ENCODE assay signal across 20 mouse cellular contexts in genomic region chr6:50215373-50215745, GRCm38 (mm10). TPM values are rescaled to one million over a fixed set of nuclear protein-coding genes. Genes with fewer than 3 reads are reported as not detected.
DNase-seq lines count a peak whose midpoint lies in the region; ATAC-seq and TF ChIP-seq lines count a peak whose summit lies in the region.
"Had no signal": no experiment of that assay in that cellular context is flagged by ENCODE, and none has a peak within 500 bp of the region (broad histone marks: within the 10 kb centered on the region; RNA-seq: fewer than 3 reads in every experiment).

No protein-coding gene starts in this region.

- WGBS in heart, embryonic 11.5 days (ENCODE audit: insufficient replicate concordance) = 79% methylated on average over 2 of the region's 2 CpGs
- 80% methylated on average over 2 of the region's 2 CpGs for WGBS in liver, postnatal 0 days (ENCODE audit: insufficient replicate concordance)
- 69% methylated on average over 2 of the region's 2 CpGs for WGBS in liver, embryonic 12.5 days (ENCODE audit: insufficient replicate concordance)
- 69% methylated on average over 2 of the region's 2 CpGs for WGBS in forebrain, postnatal 0 days

- H3K4me2 ChIP-seq in heart, embryonic 11.5 days = no peak overlapping the region
- H3K4me2 ChIP-seq in liver, postnatal 0 days (ENCODE audit: low read depth, low read length) = no peak overlapping the region
- H3K4me2 ChIP-seq in liver, embryonic 12.5 days = no peak overlapping the region
- no peak overlapping the region for H3K4me2 ChIP-seq in forebrain, postnatal 0 days (ENCODE audit: low read depth)
- H3K4me2 ChIP-seq: embryonic facial prominence, embryonic 15.5 days; limb, embryonic 15.5 days; stomach, embryonic 15.5 days had no signal

- DNase-seq in adrenal gland, postnatal 10 days = peak; percentile 11
- no peak for DNase-seq in adrenal gland, adult 2 months
- peak; percentile 16 to 28 for DNase-seq in heart, postnatal 10 days
- no peak for DNase-seq in liver, postnatal 0 days
- peak; percentile 19 to 26 for DNase-seq in kidney, adult 8-10 months
- no peak for DNase-seq in forebrain, postnatal 0 days
- DNase-seq: cerebellum, adult 9-11 months; embryo, embryonic 11 days; layer of hippocampus, postnatal 36 days; spleen, adult 18-20 months; thymus, adult 2 months had no signal

- no peak overlapping the region for H3K4me3 ChIP-seq in heart, embryonic 11.5 days (ENCODE audit: low read depth, low read length)
- no peak overlapping the region for H3K4me3 ChIP-seq in liver, postnatal 0 days (ENCODE audit: low read depth, low read length)
- H3K4me3 ChIP-seq in liver, embryonic 12.5 days = no peak overlapping the region
- no peak overlapping the region for H3K4me3 ChIP-seq in forebrain, postnatal 0 days (ENCODE audit: low read depth, low read length)
- H3K4me3 ChIP-seq: embryonic facial prominence, embryonic 15.5 days; forebrain, embryonic 10.5 days; limb, embryonic 15.5 days; megakaryocyte, embryonic 14.5 days; stomach, embryonic 15.5 days had no signal

- no peaks in the 10 kb centered on the region for H3K36me3 ChIP-seq in heart, embryonic 11.5 days (ENCODE audit: control insufficient read depth, insufficient read depth, low read length)
- H3K36me3 ChIP-seq in liver, postnatal 0 days (replicated peaks; ENCODE audit: insufficient read depth, low read length) = no peaks in the 10 kb centered on the region
- no peaks in the 10 kb centered on the region for H3K36me3 ChIP-seq in liver, embryonic 12.5 days
- peaks cover 21% of the 10 kb centered on the region for H3K36me3 ChIP-seq in forebrain, postnatal 0 days (ENCODE audit: insufficient read depth)
- H3K36me3 ChIP-seq: embryonic facial prominence, embryonic 15.5 days; forebrain, embryonic 10.5 days; limb, embryonic 15.5 days; stomach, embryonic 15.5 days had no signal

- H3K27ac ChIP-seq in heart, embryonic 11.5 days (ENCODE audit: low read depth, low read length) = no peak overlapping the region
- H3K27ac ChIP-seq in liver, postnatal 0 days (ENCODE audit: low read depth) = no peak overlapping the region
- H3K27ac ChIP-seq in liver, embryonic 12.5 days = no peak overlapping the region
- no peak overlapping the region for H3K27ac ChIP-seq in forebrain, postnatal 0 days (ENCODE audit: low read depth, low read length)
- H3K27ac ChIP-seq: embryonic facial prominence, embryonic 15.5 days; forebrain, embryonic 10.5 days; limb, embryonic 15.5 days; stomach, embryonic 15.5 days had no signal

- no peak for TF ChIP-seq EP300 in liver, postnatal 0 days (IDR thresholded peaks at IDR 0.05; ENCODE audit: low read depth)

- H3K9ac ChIP-seq in heart, embryonic 11.5 days (ENCODE audit: low read depth, low read length) = no peak overlapping the region
- H3K9ac ChIP-seq in liver, postnatal 0 days (replicated peaks) = no peak overlapping the region
- H3K9ac ChIP-seq in liver, embryonic 12.5 days = no peak overlapping the region
- H3K9ac ChIP-seq in forebrain, postnatal 0 days = no peak overlapping the region
- H3K9ac ChIP-seq: embryonic facial prominence, embryonic 15.5 days; limb, embryonic 15.5 days; stomach, embryonic 15.5 days had no signal

- no peak for TF ChIP-seq CTCF in liver, postnatal 0 days (IDR thresholded peaks at IDR 0.05; ENCODE audit: low read depth)
- no peak for TF ChIP-seq CTCF in forebrain, postnatal 0 days (IDR thresholded peaks at IDR 0.05; ENCODE audit: low read depth)

- ATAC-seq in heart, embryonic 11.5 days (replicated peaks; ENCODE audit: insufficient number of reproducible peaks, low FRiP score, low TSS enrichment) = no peak
- ATAC-seq in liver, postnatal 0 days = peak; percentile 62
- no peak for ATAC-seq in liver, embryonic 12.5 days
- no peak for ATAC-seq in forebrain, postnatal 0 days
- ATAC-seq: hindbrain, embryonic 16.5 days; midbrain, embryonic 16.5 days had no signal

- no peaks in the 10 kb centered on the region for H3K4me1 ChIP-seq in heart, embryonic 11.5 days (ENCODE audit: control insufficient read depth, insufficient read depth, low read length)
- peaks cover 14% of the 10 kb centered on the region for H3K4me1 ChIP-seq in liver, postnatal 0 days (ENCODE audit: insufficient read depth)
- H3K4me1 ChIP-seq in liver, embryonic 12.5 days = no peaks in the 10 kb centered on the region
- no peaks in the 10 kb centered on the region for H3K4me1 ChIP-seq in forebrain, postnatal 0 days (ENCODE audit: insufficient read depth)
- H3K4me1 ChIP-seq: embryonic facial prominence, embryonic 15.5 days; forebrain, embryonic 10.5 days; stomach, embryonic 15.5 days had no signal

- intact Hi-C loops in heart, postnatal 10 days (cut with DNase I) = no loop called here

- no peaks in the 10 kb centered on the region for H3K9me3 ChIP-seq in heart, embryonic 11.5 days (replicated peaks; ENCODE audit: control insufficient read depth, low read length)
- no peaks in the 10 kb centered on the region for H3K9me3 ChIP-seq in liver, postnatal 0 days (ENCODE audit: low read length)
- no peaks in the 10 kb centered on the region for H3K9me3 ChIP-seq in liver, embryonic 12.5 days (replicated peaks)
- H3K9me3 ChIP-seq in forebrain, postnatal 0 days (ENCODE audit: low read length) = no peaks in the 10 kb centered on the region
- H3K9me3 ChIP-seq: embryonic facial prominence, embryonic 15.5 days; forebrain, embryonic 10.5 days; limb, embryonic 15.5 days; megakaryocyte, embryonic 14.5 days; stomach, embryonic 15.5 days had no signal

- H3K27me3 ChIP-seq in heart, embryonic 11.5 days (ENCODE audit: control insufficient read depth, insufficient read depth, low read length) = no peaks in the 10 kb centered on the region
- H3K27me3 ChIP-seq in liver, postnatal 0 days (ENCODE audit: insufficient read depth, low read length) = no peaks in the 10 kb centered on the region
- no peaks in the 10 kb centered on the region for H3K27me3 ChIP-seq in liver, embryonic 12.5 days (replicated peaks)
- no peaks in the 10 kb centered on the region for H3K27me3 ChIP-seq in forebrain, postnatal 0 days (ENCODE audit: insufficient read depth, low read length)
- H3K27me3 ChIP-seq: embryonic facial prominence, embryonic 15.5 days; limb, embryonic 15.5 days; megakaryocyte, embryonic 14.5 days; stomach, embryonic 15.5 days had no signal

RNA-seq across cellular contexts. Expression of gene Gsdme, which starts 48.3 kb away (rescaled TPM):
- 1 to 10 TPM; 2.8 TPM for total RNA-seq in adrenal gland, postnatal 10 days (2021)
- total RNA-seq in adrenal gland, adult 2 months (2021) = 1 to 10 TPM; 1.2 to 3.7 TPM
- polyA plus RNA-seq in adrenal gland, adult 2 months (2012; rRNA removed) = 0.28 and 0.64 TPM in 2 replicates
- under 1 TPM; 0.41 to 0.62 TPM for total RNA-seq in heart, postnatal 10 days (2021)
- polyA plus RNA-seq in heart, embryonic 11.5 days (2014; fragmentation: Nextera tagmentation; extraction: Ambion mirVana) = 29.0 and 32.4 TPM in 2 replicates
- polyA plus RNA-seq in liver, postnatal 0 days (2015; fragmentation: Nextera tagmentation; extraction: Ambion mirVana) = 15.7 and 18.1 TPM in 2 replicates
- 18.2 and 18.7 TPM in 2 replicates for polyA plus RNA-seq in liver, embryonic 12.5 days (2016; fragmentation: Nextera tagmentation; extraction: Ambion mirVana)
- total RNA-seq in forebrain, postnatal 0 days (2014; rRNA removed) = 21.0 and 23.1 TPM in 2 replicates
- polyA plus RNA-seq in forebrain, postnatal 0 days (2015; fragmentation: Nextera tagmentation; extraction: Ambion mirVana) = 69.4 and 89.9 TPM in 2 replicates

Comparison
In these comparisons a context has a peak if more than half of its experiments do, and no peak if none do; other contexts are left out.
1. DNase-seq: peak in adrenal gland, postnatal 10 days (single experiment), heart, postnatal 10 days (2 of 2) and kidney, adult 8-10 months (2 of 2); none in adrenal gland, adult 2 months (single experiment), liver, postnatal 0 days (single experiment) and forebrain, postnatal 0 days (single experiment).
2. RNA of gene Gsdme, which starts 48.3 kb away (polyA plus RNA-seq): 69.4 to 89.9 TPM in forebrain, postnatal 0 days, 29.0 to 32.4 TPM in heart, embryonic 11.5 days, 18.2 to 18.7 TPM in liver, embryonic 12.5 days and 15.7 to 18.1 TPM in liver, postnatal 0 days; 0.28 to 0.64 TPM in adrenal gland, adult 2 months; every median in the first group is over 10 times any median in the second.